Mouse (Mus musculus): ENCODE results near the gene Cacnb4.

GRCm38 (mm10) chr2:52448916-52449315 is 227.7 kb downstream of the Cacnb4 start:
- TF ChIP-seq GATA1 (IDR thresholded peaks at IDR 0.05; ENCODE audit: borderline replicate concordance, low read length) (no peak), FLI1 (IDR thresholded peaks at IDR 0.05; ENCODE audit: low read length) (no peak)

All from megakaryocyte, embryonic 14.5 days (primary cell).